Mouse (Mus musculus) stomach, postnatal 0 days (tissue): ENCODE data around the gene Dgcr2.

Source experiments
- CTCF ChIP-seq: IDR thresholded peaks from 2 replicates; pipeline ENCODE4 v1.5.1; 2016; ENCODE audit warnings: antibody characterized with exemption, low read depth, mild to moderate bottlenecking, moderate library complexity
- EP300 ChIP-seq: optimal IDR thresholded peaks from 2 replicates; pipeline ENCODE3; 2016; ENCODE audit warnings: antibody characterized with exemption

DNA sequence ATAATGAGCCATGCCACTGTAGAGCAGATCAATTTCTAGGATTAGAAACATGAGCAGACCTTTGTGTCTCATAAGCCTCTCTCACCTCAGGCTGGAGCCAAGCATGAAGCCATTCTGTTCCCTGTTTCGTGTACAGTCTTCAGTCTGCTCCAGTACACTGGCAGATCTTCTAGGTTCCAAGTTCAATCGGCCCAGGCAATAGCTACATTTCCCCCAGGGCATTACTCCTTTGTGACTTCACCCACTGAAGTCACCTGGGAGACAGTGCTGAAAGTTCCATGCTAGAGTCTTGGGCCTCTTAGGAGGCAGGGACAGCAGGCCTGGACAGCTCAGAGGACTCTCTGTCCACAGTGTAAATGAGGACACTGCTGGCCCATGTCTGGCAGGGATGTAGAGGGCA, 4.4 kb downstream of the Dgcr2 start, which contains the start of gene Tssk1:
- TF ChIP-seq CTCF (no peak), EP300 (no peak)
